Mouse (Mus musculus): Measurements from ENCODE around the gene Shc2. TPM values are rescaled to one million over a fixed set of nuclear protein-coding genes. Genes with fewer than 3 reads are reported as not detected.
A peak's percentile ranks its signal among the peaks of the same experiment; 100 is the strongest.

Shc2 gene
- total RNA-seq, 2 experiments from 2014 or later: 2.7 to 5.3 TPM

DNA sequence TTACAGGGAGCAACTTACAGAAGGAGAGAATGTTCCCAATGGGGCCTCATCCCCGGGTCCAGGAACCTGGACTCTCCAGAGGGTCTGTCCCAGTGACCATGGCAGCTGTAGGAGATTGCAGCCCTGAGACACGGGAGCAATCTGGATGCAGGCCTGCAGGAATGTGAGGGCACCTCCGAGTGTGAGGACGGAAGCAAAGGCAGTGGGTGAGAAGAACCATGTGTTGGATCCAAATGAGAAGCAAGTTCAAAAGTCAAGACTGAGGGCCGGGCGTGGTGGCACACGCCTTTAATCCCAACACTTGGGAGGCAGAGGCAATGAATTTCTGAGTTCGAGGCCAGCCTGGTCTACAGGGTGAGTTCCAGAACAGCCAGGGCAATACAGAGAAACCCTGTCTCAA lies 56.2 kb downstream of the Shc2 start:
- DNase-seq: no peak

DNA sequence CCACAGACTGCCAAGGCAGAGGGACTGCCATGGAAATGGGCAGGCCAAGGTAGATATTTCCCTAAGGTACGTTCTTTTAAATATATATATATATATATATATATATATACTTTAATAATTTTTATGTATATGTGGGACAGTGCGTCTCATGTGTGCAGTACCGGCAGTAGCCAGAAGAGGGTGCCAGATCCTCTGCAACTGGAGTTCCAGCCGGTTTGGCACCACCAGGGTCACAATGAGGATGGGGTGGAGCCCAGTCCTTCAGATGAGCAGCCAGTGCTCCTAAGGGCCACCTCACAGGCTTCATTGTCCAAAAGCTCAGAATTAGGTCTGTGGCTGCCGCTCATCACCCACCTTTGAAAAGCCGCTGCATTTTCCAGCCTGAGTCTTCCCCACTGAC lies 56.9 kb downstream of the Shc2 start:
- DNase-seq: peak; percentile 64

DNA sequence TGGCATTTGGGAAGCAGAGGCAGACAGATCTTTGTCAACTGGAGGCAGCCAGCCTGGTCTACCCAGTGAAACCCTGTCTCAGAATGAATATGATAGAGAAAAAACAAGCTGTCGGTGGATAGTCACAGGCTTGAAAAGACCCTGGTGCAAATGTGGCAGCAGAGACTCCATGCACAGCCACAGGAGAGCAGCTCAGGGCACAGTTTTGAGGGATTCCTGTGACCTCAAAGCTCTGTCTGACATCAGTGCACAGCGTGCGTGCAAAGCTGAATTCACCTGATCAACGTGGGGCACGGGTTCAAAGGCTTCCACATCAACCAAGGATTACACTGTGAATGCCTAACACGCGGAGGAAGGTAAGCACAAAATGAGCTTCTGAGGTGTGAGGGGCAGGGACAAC lies 57.4 kb downstream of the Shc2 start:
- DNase-seq: no peak

DNA sequence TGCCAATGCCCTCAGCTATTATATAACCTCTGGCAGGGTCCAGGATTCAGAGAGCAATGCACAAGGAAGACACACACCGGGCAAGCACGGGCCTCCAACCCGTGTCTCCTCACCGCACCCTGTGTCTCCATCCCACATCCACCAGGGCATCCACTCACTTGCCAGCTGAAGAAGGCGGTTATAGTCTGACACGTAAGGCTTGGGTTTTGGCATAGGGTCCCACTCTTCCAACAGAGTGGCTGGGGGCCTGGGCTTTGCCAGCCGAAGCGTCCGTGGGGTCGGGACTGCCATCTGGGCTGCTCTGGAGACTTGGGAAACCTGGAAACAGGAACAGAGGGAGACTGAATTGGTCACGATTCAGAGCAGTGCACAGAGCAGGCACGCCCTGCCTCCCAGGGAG lies 57.9 kb downstream of the Shc2 start:
- DNase-seq: no peak

DNA sequence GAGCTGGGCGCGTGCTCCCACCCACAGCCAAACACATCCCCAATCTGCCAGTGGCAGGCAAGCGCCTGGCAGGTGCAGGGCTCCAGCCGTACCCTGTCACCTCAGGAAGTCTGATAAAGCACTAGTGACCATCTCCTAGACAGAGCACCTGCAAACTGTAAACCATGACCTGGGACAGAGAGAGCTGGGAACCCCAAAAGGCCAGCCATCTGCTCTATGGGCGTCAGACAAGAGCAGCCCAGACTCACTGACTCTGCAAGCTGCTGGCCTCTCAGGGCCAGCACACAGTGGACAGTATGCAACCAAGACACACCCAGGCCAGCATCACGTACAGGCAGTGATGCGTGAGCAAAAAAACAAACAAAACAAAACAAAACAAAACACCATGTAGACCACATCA lies 58.8 kb downstream of the Shc2 start:
- DNase-seq: no peak

DNA sequence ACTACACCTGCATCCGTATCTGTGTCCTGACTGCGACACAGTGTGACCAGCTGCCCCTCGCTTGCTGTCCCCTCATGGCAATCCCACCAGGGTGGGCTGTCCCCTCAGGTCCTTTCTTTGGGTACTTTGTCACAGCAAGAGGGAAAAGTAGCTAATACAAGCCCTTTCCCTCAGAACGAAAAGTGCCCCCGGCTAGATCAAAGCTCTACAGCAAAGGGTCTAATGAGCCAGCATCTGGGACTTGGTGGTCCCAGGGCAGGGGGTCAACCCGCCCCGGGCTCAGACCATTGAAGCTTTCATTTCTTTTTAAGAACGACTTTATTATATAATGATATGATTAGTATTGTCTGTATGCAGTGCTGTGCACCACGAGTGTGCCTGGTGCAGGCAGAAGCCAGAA lies 59.4 kb downstream of the Shc2 start:
- no peak for DNase-seq

DNA sequence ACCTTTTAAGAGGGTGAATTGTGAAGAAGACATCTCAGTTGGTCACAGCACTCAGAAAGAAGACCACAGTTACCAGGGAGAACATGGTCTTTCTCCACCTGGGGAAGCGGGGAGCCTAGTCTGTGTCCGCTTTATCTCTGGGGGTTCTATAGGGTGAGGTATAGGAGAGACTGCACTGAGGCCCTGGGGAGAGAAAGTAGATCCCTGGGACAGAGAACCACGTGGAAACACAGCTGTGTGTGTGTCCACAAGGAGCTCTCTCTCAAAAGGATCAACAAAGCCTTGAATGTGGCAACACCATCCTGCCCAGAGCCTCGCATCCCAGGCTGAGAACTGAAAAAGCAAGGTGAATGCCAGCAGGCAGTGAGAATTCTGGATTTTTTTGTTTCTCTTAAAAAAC lies 60.3 kb downstream of the Shc2 start:
- no peak for DNase-seq

DNA sequence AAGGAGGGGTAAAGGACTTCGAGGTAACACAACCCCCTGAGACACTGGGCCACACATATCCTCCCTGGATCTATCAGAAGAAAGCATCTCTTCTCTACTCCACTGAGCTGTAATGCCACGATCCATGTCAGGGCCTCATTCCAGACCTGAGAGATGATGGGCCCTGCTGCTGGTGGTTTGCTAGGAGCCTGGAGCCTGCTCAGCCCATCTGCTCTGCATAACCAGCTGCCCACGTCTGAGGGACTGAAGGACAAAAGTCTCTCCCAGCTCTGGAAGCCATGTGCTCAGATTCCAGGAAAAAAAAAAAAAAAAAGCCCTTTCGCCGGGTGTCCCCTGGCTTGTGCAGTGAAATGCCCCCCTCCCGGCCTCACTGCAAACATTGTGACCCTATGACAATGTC lies 62.0 kb downstream of the Shc2 start:
- DNase-seq: no peak

DNA sequence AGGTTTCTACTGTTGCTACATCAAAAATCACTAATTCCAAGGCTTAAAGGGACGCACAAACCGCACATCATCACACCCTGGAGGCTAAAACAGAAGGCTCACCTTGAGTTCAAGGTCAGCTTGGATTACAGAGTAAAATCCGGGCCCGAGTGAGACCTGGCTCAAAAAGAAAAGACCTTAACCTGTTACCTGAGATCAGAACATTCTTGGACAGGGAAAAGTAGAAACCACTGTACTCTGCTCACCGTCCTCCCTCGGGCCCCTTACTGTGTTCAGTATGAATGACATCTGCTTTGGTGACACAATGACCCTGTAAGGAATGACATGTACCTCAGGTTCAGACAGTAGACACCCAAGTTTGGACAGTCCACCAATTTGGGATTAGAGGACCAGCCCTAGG lies 62.9 kb downstream of the Shc2 start:
- DNase-seq: no peak

DNA sequence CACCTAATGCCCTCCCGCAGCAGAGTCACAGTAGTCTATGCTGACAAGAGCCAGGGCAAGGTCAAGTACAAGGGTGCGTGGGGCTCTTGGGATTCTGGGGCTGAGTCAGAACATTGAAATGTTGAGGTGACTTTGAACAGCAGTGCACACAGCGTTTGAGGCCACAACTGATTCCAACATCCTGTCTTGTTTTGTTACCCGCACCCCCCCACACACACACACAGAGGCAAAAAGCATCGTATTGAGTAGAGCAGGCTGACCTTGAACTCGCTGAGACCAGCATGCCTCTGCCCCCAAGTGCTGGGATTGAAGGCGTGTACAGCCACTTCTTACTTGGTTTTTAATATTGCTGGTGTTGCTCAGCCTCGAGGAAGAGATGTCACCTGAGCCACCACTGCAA lies 63.4 kb downstream of the Shc2 start:
- no peak for DNase-seq

DNA sequence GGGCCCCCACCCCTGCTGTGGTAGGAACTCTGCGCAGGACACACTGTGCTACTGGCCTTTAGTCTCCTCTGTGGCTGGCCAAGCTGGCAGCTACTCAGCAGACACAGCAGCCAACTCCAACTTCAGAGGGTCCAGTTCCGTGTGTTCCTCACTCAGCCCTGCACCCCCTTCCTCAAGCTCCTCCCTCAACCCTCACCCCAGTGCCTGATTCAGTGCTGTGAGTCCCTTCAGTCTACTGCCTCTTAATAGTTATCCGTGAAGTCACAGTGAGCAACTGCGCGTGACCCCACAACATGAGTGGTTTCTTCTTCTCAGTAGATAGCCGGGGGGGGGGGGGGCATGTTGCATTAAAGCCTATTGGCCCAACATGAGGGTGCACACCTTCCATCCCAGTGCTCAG lies 64.1 kb downstream of the Shc2 start:
- no peak for DNase-seq

DNA sequence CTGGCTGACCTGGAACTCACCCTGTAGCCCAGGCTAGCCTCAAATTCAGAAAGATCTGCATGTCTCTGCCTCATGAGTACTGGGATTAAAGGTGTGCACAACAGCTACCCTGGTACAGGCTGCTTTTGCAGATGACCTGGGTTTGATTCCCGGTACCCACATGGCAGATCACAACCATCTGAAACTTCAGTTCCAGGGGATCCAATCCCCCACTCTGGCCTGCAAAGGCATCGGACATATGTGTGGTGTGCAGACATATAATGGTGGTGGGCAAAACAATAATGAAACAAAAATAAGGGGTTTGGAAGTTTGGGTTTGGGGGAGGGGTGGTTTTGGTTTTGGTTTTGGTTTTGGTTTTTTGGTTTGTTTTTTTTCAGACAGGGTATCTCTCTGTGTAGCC lies 66.4 kb downstream of the Shc2 start:
- DNase-seq: no peak

DNA sequence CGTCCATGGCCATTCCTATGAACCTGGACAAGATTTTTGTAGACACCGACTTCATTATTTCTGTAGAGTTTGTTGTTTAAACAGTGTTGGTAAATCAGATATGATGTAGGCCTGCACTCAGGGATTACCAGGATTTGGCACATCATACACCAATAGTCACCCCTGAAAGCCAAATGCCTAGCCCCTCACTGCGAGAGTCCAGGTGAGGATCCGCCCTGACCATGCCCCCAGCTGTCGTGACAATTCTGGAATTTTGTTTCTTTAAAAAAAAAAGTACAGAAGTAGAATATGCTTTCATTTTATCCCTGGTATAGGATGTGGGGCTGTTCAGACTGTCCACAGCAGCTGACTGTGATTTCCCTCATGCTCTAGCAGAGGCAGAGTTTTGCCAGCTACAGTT lies 67.8 kb downstream of the Shc2 start:
- DNase-seq: no peak

Other genes starting within 250 kb of the Shc2 start
- not detected for gene Vmn2r83, start 169.2 kb downstream of the Shc2 start, total RNA-seq (2021)
- 1 to 10 TPM; 2.3 to 2.6 TPM for gene Plpp2, start 104.1 kb downstream of the Shc2 start, total RNA-seq (2021)
- 10 to 100 TPM; 16.1 to 18.2 TPM for gene Mier2, start 82.7 kb downstream of the Shc2 start, total RNA-seq (2021)
- gene Theg, start 50.6 kb downstream of the Shc2 start, total RNA-seq (2021): not detected
- under 1 TPM; 0.07 to 0.16 TPM for gene C2cd4c, start 23.9 kb downstream of the Shc2 start, total RNA-seq (2021)
- gene Odf3l2, start 7.8 kb upstream of the Shc2 start, total RNA-seq (2021): under 1 TPM; 0.26 to 0.97 TPM
- gene Madcam1, start 26.6 kb upstream of the Shc2 start, total RNA-seq (2021): not detected
- gene Tpgs1, start 31.5 kb upstream of the Shc2 start, total RNA-seq (2021): 10 to 100 TPM; 18.3 to 18.7 TPM
- gene Cdc34, start 44.3 kb upstream of the Shc2 start, total RNA-seq (2021): 100 to 1,000 TPM; 265 to 287 TPM
- 1 to 10 TPM; 2.3 to 2.7 TPM for gene Gzmm, start 51.1 kb upstream of the Shc2 start, total RNA-seq (2021)
- 100 to 1,000 TPM; 420 to 439 TPM for gene Bsg, start 66.6 kb upstream of the Shc2 start, total RNA-seq (2021)
- gene Hcn2, start 78.7 kb upstream of the Shc2 start, total RNA-seq (2021): under 1 TPM; 0.86 to 0.96 TPM
- 10 to 100 TPM; 20.8 to 24.6 TPM for gene Polrmt, start 108.7 kb upstream of the Shc2 start, total RNA-seq (2021)
- not detected for gene Fgf22, start 117.2 kb upstream of the Shc2 start, total RNA-seq (2021)
- 10 to 100 TPM; 35.2 to 36.1 TPM for gene Rnf126, start 129.0 kb upstream of the Shc2 start, total RNA-seq (2021)
- 1 to 10 TPM; 1.1 to 1.6 TPM for gene Fstl3, start 139.4 kb upstream of the Shc2 start, total RNA-seq (2021)
- under 1 TPM in 1 of 2 experiments, not detected in 1; 0.11 TPM for gene Prss57, start 153.0 kb upstream of the Shc2 start, total RNA-seq (2021)
- 10 to 100 TPM; 26.6 to 36.8 TPM for gene Palm, start 155.7 kb upstream of the Shc2 start, total RNA-seq (2021)
- under 1 TPM in 1 of 2 experiments, not detected in 1; 0.54 TPM for gene Misp, start 183.1 kb upstream of the Shc2 start, total RNA-seq (2021)
- 100 to 1,000 TPM in 1 of 2 experiments, 10 to 100 TPM in 1; 75.2 to 110 TPM for gene Ptbp1, start 216.5 kb upstream of the Shc2 start, total RNA-seq (2021)
- 1 to 10 TPM in 1 of 2 experiments, not detected in 1; 2.1 TPM for gene Prtn3, start 236.6 kb upstream of the Shc2 start, total RNA-seq (2021)
- gene Plppr3, start 236.7 kb upstream of the Shc2 start, total RNA-seq (2021): 1 to 10 TPM in 1 of 2 experiments, under 1 TPM in 1; 0.49 to 1.6 TPM
- 1 to 10 TPM in 1 of 2 experiments, not detected in 1; 1.9 TPM for gene Elane, start 248.3 kb upstream of the Shc2 start, total RNA-seq (2021)